Comparison of ENCODE assay signal across 18 mouse cellular contexts in the genomic region with DNA sequence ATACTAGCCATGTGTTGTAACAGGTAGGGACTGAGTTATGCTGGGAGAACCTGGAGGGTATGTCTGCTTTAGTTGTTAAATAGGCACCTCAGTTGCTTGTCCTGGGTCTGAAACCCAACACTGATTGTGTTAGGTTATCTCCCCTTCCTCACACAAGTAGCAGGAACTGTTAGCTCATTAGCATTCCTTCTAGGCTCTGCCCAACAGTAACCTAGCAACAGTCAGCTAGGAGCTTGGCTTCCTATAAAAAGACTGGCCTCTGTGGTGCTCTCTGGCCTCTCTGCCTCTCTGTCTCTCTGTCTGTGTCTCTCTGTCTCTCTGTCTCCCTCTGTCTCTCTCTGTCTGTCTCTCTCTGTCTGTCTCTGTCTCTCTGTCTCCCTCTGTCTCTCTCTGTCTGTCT. TPM values are rescaled to one million over a fixed set of nuclear protein-coding genes. Genes with fewer than 3 reads are reported as not detected.
A peak's percentile ranks its signal among the peaks of the same experiment; 100 is the strongest.
DNase-seq lines count a peak whose midpoint lies in the region; ATAC-seq lines count a peak whose summit lies in the region.
"Had no signal": no experiment of that assay in that cellular context is flagged by ENCODE, and none has a peak within 500 bp of the region (broad histone marks: within the 10 kb centered on the region; RNA-seq: fewer than 3 reads in every experiment).

No protein-coding gene starts in this region.

- no peaks in the 10 kb centered on the region for H3K9me3 ChIP-seq in neural tube, embryonic 13.5 days
- no peaks in the 10 kb centered on the region for H3K9me3 ChIP-seq in neural tube, embryonic 15.5 days (replicated peaks)
- no peaks in the 10 kb centered on the region for H3K9me3 ChIP-seq in hindbrain, embryonic 11.5 days (ENCODE audit: control insufficient read depth, low read length)
- H3K9me3 ChIP-seq in midbrain, embryonic 13.5 days: no peaks in the 10 kb centered on the region
- H3K9me3 ChIP-seq: lung, embryonic 15.5 days had no signal

- H3K4me2 ChIP-seq in neural tube, embryonic 13.5 days: no peak overlapping the region
- H3K4me2 ChIP-seq in neural tube, embryonic 15.5 days: no peak overlapping the region
- H3K4me2 ChIP-seq in hindbrain, embryonic 11.5 days (replicated peaks; ENCODE audit: low read depth, low read length): no peak overlapping the region
- H3K4me2 ChIP-seq in midbrain, embryonic 13.5 days (replicated peaks): no peak overlapping the region
- H3K4me2 ChIP-seq: lung, embryonic 15.5 days had no signal

- H3K4me3 ChIP-seq in neural tube, embryonic 13.5 days: no peak overlapping the region
- no peak overlapping the region for H3K4me3 ChIP-seq in neural tube, embryonic 15.5 days (replicated peaks)
- H3K4me3 ChIP-seq in hindbrain, embryonic 11.5 days (ENCODE audit: low read depth, low read length): no peak overlapping the region
- H3K4me3 ChIP-seq in midbrain, embryonic 13.5 days (replicated peaks): no peak overlapping the region
- H3K4me3 ChIP-seq: lung, embryonic 15.5 days had no signal

- H3K4me1 ChIP-seq in neural tube, embryonic 13.5 days (replicated peaks): no peaks in the 10 kb centered on the region
- H3K4me1 ChIP-seq in neural tube, embryonic 15.5 days: no peaks in the 10 kb centered on the region
- H3K4me1 ChIP-seq in hindbrain, embryonic 11.5 days (replicated peaks; ENCODE audit: control insufficient read depth, insufficient read depth, low read length): no peaks in the 10 kb centered on the region
- H3K4me1 ChIP-seq in midbrain, embryonic 13.5 days (replicated peaks): no peaks in the 10 kb centered on the region
- H3K4me1 ChIP-seq: lung, embryonic 15.5 days had no signal

- intact Hi-C loops in heart, postnatal 36 days (cut with DNase I): no loop called here

- H3K9ac ChIP-seq in neural tube, embryonic 13.5 days: no peak overlapping the region
- no peak overlapping the region for H3K9ac ChIP-seq in neural tube, embryonic 15.5 days (replicated peaks)
- H3K9ac ChIP-seq in hindbrain, embryonic 11.5 days (ENCODE audit: low read depth, low read length): no peak overlapping the region
- no peak overlapping the region for H3K9ac ChIP-seq in midbrain, embryonic 13.5 days (replicated peaks)
- H3K9ac ChIP-seq: lung, embryonic 15.5 days had no signal

- peak; percentile 65; the same call in 1 of the 2 replicates for ATAC-seq in neural tube, embryonic 13.5 days (ENCODE audit: low read depth)
- no peak for ATAC-seq in neural tube, embryonic 15.5 days (ENCODE audit: low FRiP score)
- ATAC-seq in hindbrain, embryonic 11.5 days (ENCODE audit: low FRiP score): peak; percentile 79
- peak; percentile 86 for ATAC-seq in midbrain, embryonic 13.5 days
- ATAC-seq: intestine, embryonic 16.5 days had no signal

- H3K27ac ChIP-seq in neural tube, embryonic 13.5 days (replicated peaks): no peak overlapping the region
- H3K27ac ChIP-seq in neural tube, embryonic 15.5 days (replicated peaks): no peak overlapping the region
- no peak overlapping the region for H3K27ac ChIP-seq in hindbrain, embryonic 11.5 days (ENCODE audit: low read depth, low read length)
- H3K27ac ChIP-seq in midbrain, embryonic 13.5 days: no peak overlapping the region
- H3K27ac ChIP-seq: lung, embryonic 15.5 days had no signal

- no peaks in the 10 kb centered on the region for H3K27me3 ChIP-seq in neural tube, embryonic 13.5 days
- H3K27me3 ChIP-seq in neural tube, embryonic 15.5 days (replicated peaks): no peaks in the 10 kb centered on the region
- no peaks in the 10 kb centered on the region for H3K27me3 ChIP-seq in hindbrain, embryonic 11.5 days (ENCODE audit: control insufficient read depth, insufficient read depth, low read length)
- no peaks in the 10 kb centered on the region for H3K27me3 ChIP-seq in midbrain, embryonic 13.5 days
- H3K27me3 ChIP-seq: lung, embryonic 15.5 days had no signal

- peak; percentile 12 for DNase-seq in hindbrain, embryonic 11.5 days (ENCODE audit: low spot score)
- no peak for DNase-seq in thymus, postnatal 14 days
- DNase-seq in heart, postnatal 36 days: no peak
- DNase-seq in right cerebral cortex, adult 2 months (ENCODE audit: low spot score in 2 of 2): no peak
- DNase-seq: adrenal gland, postnatal 36 days; B cell, adult 2 months; cerebellum, postnatal 36 days; heart, adult 11 months; kidney, postnatal 14 days; layer of hippocampus, adult 9-11 months; liver; right cerebral cortex, postnatal 14 days; thymus, postnatal 36 days had no signal

- H3K36me3 ChIP-seq in neural tube, embryonic 13.5 days: no peaks in the 10 kb centered on the region
- H3K36me3 ChIP-seq in neural tube, embryonic 15.5 days: no peaks in the 10 kb centered on the region
- no peaks in the 10 kb centered on the region for H3K36me3 ChIP-seq in hindbrain, embryonic 11.5 days (ENCODE audit: control insufficient read depth, insufficient read depth, low read length)
- no peaks in the 10 kb centered on the region for H3K36me3 ChIP-seq in midbrain, embryonic 13.5 days
- H3K36me3 ChIP-seq: lung, embryonic 15.5 days had no signal

RNA-seq across cellular contexts. Expression of a gene that starts 42.2 kb away (rescaled TPM):
- polyA plus RNA-seq in neural tube, embryonic 13.5 days (2015; fragmentation: Nextera tagmentation; extraction: Ambion mirVana): 32.8 and 33.3 TPM in 2 replicates
- 38.2 and 45.7 TPM in 2 replicates for polyA plus RNA-seq in neural tube, embryonic 15.5 days (2015; fragmentation: Nextera tagmentation; extraction: Ambion mirVana)
- polyA plus RNA-seq in hindbrain, embryonic 11.5 days (2014; fragmentation: Nextera tagmentation; extraction: Ambion mirVana): 12.3 and 17.5 TPM in 2 replicates
- 38.9 and 39.1 TPM in 2 replicates for polyA plus RNA-seq in midbrain, embryonic 13.5 days (2015; fragmentation: Nextera tagmentation; extraction: Ambion mirVana)
- total RNA-seq in heart, postnatal 36 days (2021): 10 to 100 TPM; 15.0 to 16.2 TPM
